Mouse (Mus musculus) heart, postnatal 0 days (tissue): ENCODE data around the gene Cdh6. TPM values are rescaled to one million over a fixed set of nuclear protein-coding genes. Genes with fewer than 3 reads are reported as not detected.

Source experiments
- ATAC-seq: fragments of 200-750 bp; cut with Nextera tagmentation; 2 replicates; pipeline ENCODE4 v1.8.0; 2017; ENCODE audit warnings: low read depth, moderate number of reproducible peaks, moderate library complexity; ENCODE audit not compliant: insufficient read depth
- DNase-seq: peaks from one replicate; pipeline ENCODE4 v3.0.0-alpha.2; 2016; ENCODE audit warnings: low spot score
- H3K27ac ChIP-seq: fragments of 300-500 bp; sonication (generic); 2 replicates; pipeline ENCODE4 v1.5.1; 2014; ENCODE audit warnings: low read depth, mild to moderate bottlenecking
- H3K27me3 ChIP-seq: fragments of 300-500 bp; sonication (generic); 2 replicates; pipeline ENCODE4 v1.6.1; 2014; ENCODE audit warnings: low read length, mixed read lengths; ENCODE audit not compliant: control insufficient read depth, insufficient read depth
- H3K36me3 ChIP-seq: fragments of 300-500 bp; sonication (generic); replicated peaks from 2 replicates; pipeline ENCODE4 v1.6.1; 2014; ENCODE audit warnings: low read length, mixed read lengths; ENCODE audit not compliant: control insufficient read depth, insufficient read depth
- H3K4me1 ChIP-seq: fragments of 300-500 bp; sonication (generic); 2 replicates; pipeline ENCODE4 v1.6.1; 2014; ENCODE audit warnings: antibody characterized with exemption; ENCODE audit not compliant: control insufficient read depth, insufficient read depth
- H3K4me2 ChIP-seq: fragments of 300-500 bp; sonication (generic); 2 replicates; pipeline ENCODE4 v1.6.1; 2014; ENCODE audit warnings: low read depth, mild to moderate bottlenecking, low read length, moderate library complexity
- H3K4me3 ChIP-seq: fragments of 300-500 bp; sonication (generic); 2 replicates; pipeline ENCODE4 v1.5.1; 2014; ENCODE audit warnings: low read depth, low read length
- H3K9ac ChIP-seq: fragments of 300-500 bp; sonication (generic); replicated peaks from 2 replicates; pipeline ENCODE4 v1.6.1; 2014; ENCODE audit warnings: low read depth, low read length, mixed read lengths
- H3K9me3 ChIP-seq: fragments of 300-500 bp; sonication (generic); replicated peaks from 2 replicates; pipeline ENCODE4 v1.6.1; 2016; ENCODE audit warnings: low read length; ENCODE audit not compliant: control insufficient read depth
- CTCF ChIP-seq: IDR thresholded peaks from 2 replicates; pipeline ENCODE4 v1.5.1; 2016; ENCODE audit warnings: antibody characterized with exemption, control low read depth, low read depth
- EP300 ChIP-seq: IDR thresholded peaks from 2 replicates; pipeline ENCODE4 v1.6.1; 2016; ENCODE audit warnings: antibody characterized with exemption, low read depth
- WGBS: fragments of 180-500 bp; shearing (Covaris S2); extraction: QIAGEN DNeasy Blood & Tissue Kit; methylation state at CpG from one replicate; pipeline ENCODE4 v1.1.7; 2014; 5-methylcytosine and 5-hydroxymethylcytosine counted together
- polyA plus RNA-seq: library from polyadenylated mRNA; unstranded; fragments of >200 nt; fragmentation: Nextera tagmentation; extraction: Ambion mirVana; gene quantifications from 2 replicates; pipeline ENCODE4 v1.2.1, GENCODE M21; 2015
- total RNA-seq: library from RNA; depleted of rRNA; stranded (reverse); fragments of >200 nt; gene quantifications from 2 replicates; pipeline ENCODE4 v1.2.3, GENCODE M21; 2014; ENCODE audit warnings: low replicate concordance

Cdh6 gene
- total and polyA plus RNA-seq, 2 experiments from 2014 or later: 0.34 to 0.64 TPM

DNA sequence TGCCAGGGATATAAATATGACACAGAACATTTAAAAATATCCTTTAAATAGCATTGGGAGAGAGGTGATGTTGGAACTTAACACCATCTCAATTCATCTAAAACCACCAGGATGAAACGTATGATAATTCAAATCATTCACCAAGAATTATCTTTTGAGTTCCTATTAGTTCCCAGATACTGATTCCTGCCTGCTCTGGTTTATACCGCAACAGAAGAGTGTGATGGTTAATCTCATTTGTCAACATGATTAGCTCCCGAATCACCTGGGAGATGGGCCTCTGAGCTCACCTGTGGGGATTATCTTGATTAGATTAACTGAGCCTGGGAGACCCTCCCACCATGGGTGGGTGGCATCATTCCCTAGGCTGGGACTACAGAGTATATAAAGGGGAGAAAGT lies 41.0 kb downstream of the Cdh6 start:
- Histone ChIP-seq H3K27me3 (no peaks in the 10 kb centered on the region), H3K4me1 (no peaks in the 10 kb centered on the region), H3K36me3 (no peaks in the 10 kb centered on the region), H3K4me2 (no peak overlapping the region), H3K9me3 (no peaks in the 10 kb centered on the region), H3K9ac (no peak overlapping the region), H3K27ac (no peak overlapping the region), H3K4me3 (no peak overlapping the region)
- WGBS: 82% methylated on average over 3 of the region's 3 CpGs
- no peak for DNase-seq
- TF ChIP-seq CTCF (no peak), EP300 (no peak)
- ATAC-seq: no peak

DNA sequence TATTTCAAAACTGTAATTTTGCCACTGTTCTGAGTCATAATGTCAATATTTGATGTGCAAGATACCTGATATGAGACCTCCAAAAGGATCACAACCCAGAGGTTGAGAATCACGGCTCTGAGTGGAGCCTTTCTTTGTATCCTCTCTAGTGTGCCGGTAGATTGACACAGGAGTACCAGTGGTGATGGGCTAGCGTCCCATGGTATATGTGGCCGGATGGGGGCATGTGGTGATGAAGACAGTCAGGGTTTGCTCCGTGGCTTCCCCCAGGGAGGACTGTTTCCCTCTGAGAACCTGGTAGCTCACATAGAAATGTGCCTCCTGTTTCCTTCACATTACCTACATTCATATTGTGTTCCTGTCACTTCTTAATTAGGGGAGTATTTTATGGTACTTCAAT lies 43.2 kb downstream of the Cdh6 start:
- no peak overlapping the region for H3K4me3 ChIP-seq
- no peaks in the 10 kb centered on the region for H3K9me3 ChIP-seq
- H3K9ac ChIP-seq: no peak overlapping the region
- H3K27me3 ChIP-seq: no peaks in the 10 kb centered on the region
- ATAC-seq (no peak), DNase-seq (no peak)
- no peaks in the 10 kb centered on the region for H3K4me1 ChIP-seq
- H3K36me3 ChIP-seq: no peaks in the 10 kb centered on the region
- H3K27ac ChIP-seq: no peak overlapping the region
- H3K4me2 ChIP-seq: no peak overlapping the region
- 80% methylated on average over 5 of the region's 5 CpGs for WGBS
- TF ChIP-seq CTCF (no peak), EP300 (no peak)

GRCm38 (mm10) chr15:13100341-13100740 lies 73.1 kb downstream of the Cdh6 start:
- DNase-seq (no peak), ATAC-seq (no peak)
- Histone ChIP-seq H3K9me3 (no peaks in the 10 kb centered on the region), H3K4me2 (no peak overlapping the region), H3K9ac (no peak overlapping the region), H3K27ac (no peak overlapping the region), H3K4me1 (no peaks in the 10 kb centered on the region), H3K27me3 (no peaks in the 10 kb centered on the region), H3K36me3 (no peaks in the 10 kb centered on the region), H3K4me3 (no peak overlapping the region)
- 39% methylated on average over 6 of the region's 6 CpGs for WGBS
- TF ChIP-seq EP300: no peak
- TF ChIP-seq CTCF: no peak

DNA sequence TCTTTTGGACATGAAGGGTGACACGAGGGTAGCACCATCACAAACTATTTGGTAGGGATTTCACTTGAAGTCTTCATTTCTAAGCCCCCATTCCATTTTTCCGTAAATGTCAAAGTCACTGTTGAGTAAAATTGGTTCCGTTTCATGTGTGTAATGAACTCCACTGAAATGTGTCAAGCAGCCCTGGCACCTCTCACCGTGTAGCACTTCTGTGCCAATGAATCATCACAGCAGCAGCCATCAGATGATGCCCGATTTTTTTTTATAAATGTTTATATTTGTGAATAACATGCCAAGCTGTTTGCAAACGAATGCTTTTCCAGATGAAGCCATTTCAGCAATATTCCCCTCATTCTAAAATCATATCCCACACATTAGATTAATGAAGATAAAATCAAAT lies 75.6 kb downstream of the Cdh6 start:
- DNase-seq (no peak), ATAC-seq (no peak)
- Histone ChIP-seq H3K9ac (no peak overlapping the region), H3K36me3 (no peaks in the 10 kb centered on the region), H3K27me3 (no peaks in the 10 kb centered on the region), H3K4me3 (no peak overlapping the region), H3K4me2 (no peak overlapping the region), H3K4me1 (no peaks in the 10 kb centered on the region), H3K27ac (no peak overlapping the region), H3K9me3 (no peaks in the 10 kb centered on the region)
- TF ChIP-seq CTCF (no peak), EP300 (no peak)
- 80% methylated on average over 6 of the region's 6 CpGs for WGBS

- Histone ChIP-seq H3K9me3 (no peaks in the 10 kb centered on the region), H3K4me2 (no peak overlapping the region), H3K4me1 (no peaks in the 10 kb centered on the region), H3K27ac (no peak overlapping the region), H3K4me3 (no peak overlapping the region), H3K36me3 (no peaks in the 10 kb centered on the region), H3K27me3 (no peaks in the 10 kb centered on the region), H3K9ac (no peak overlapping the region)
- WGBS: 43% methylated on average over 9 of the region's 9 CpGs
- no peak for ATAC-seq
- no peak for TF ChIP-seq EP300
- TF ChIP-seq CTCF: no peak
- DNase-seq: no peak
Measured at GRCm38 (mm10) chr15:13095406-13095805, 78.1 kb downstream of the Cdh6 start.

DNA sequence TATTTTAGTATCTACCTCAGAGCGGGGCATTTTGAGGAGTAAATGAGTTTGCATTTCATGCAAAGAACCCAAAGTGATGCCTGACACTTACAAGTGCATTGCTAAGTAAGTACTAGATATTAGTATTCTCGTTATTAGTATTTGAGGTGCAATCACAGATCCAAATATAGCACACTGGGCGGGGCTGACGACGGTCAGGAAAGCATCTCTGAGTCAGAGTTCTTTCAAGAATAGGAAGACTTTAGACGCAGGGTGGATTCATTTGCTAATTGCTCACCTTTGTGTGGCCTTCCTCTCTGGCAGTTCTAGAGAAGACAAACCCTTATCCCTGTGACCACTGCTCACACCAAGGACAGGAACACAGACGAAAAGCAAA lies 78.6 kb downstream of the Cdh6 start:
- Histone ChIP-seq H3K4me3 (no peak overlapping the region), H3K4me2 (no peak overlapping the region), H3K27me3 (no peaks in the 10 kb centered on the region), H3K9ac (no peak overlapping the region), H3K4me1 (no peaks in the 10 kb centered on the region), H3K36me3 (no peaks in the 10 kb centered on the region), H3K9me3 (no peaks in the 10 kb centered on the region), H3K27ac (no peak overlapping the region)
- WGBS: 35% methylated on average over 7 of the region's 7 CpGs
- no peak for TF ChIP-seq CTCF
- no peak for TF ChIP-seq EP300
- ATAC-seq (no peak), DNase-seq (no peak)
